Comparison of ENCODE assay signal across 27 mouse cellular contexts in genomic region chr2:163907131-163907530, GRCm38 (mm10). TPM values are rescaled to one million over a fixed set of nuclear protein-coding genes. Genes with fewer than 3 reads are reported as not detected.
DNase-seq lines count a peak whose midpoint lies in the region; ATAC-seq lines count a peak whose summit lies in the region.
"Had no signal": no experiment of that assay in that cellular context is flagged by ENCODE, and none has a peak within 500 bp of the region (broad histone marks: within the 10 kb centered on the region; RNA-seq: fewer than 3 reads in every experiment).

No protein-coding gene starts in this region.

- no peak overlapping the region for H3K4me3 ChIP-seq in midbrain, embryonic 14.5 days (replicated peaks; ENCODE audit: low read depth, low read length)
- H3K4me3 ChIP-seq: embryonic facial prominence, embryonic 13.5 days; embryonic facial prominence, embryonic 15.5 days; erythroblast, embryonic 14.5 days; forebrain, embryonic 10.5 days; forebrain, embryonic 12.5 days; gastrocnemius, adult 2 months had no signal

- H3K27ac ChIP-seq in midbrain, embryonic 14.5 days (replicated peaks; ENCODE audit: low read depth, low read length) = no peak overlapping the region
- H3K27ac ChIP-seq: embryonic facial prominence, embryonic 13.5 days; embryonic facial prominence, embryonic 15.5 days; forebrain, embryonic 10.5 days; forebrain, embryonic 12.5 days; gastrocnemius, adult 2 months had no signal

- no peak overlapping the region for H3K9ac ChIP-seq in midbrain, embryonic 14.5 days (replicated peaks; ENCODE audit: low read length)
- H3K9ac ChIP-seq: embryonic facial prominence, embryonic 13.5 days; embryonic facial prominence, embryonic 15.5 days; forebrain, embryonic 12.5 days had no signal

- no peaks in the 10 kb centered on the region for H3K36me3 ChIP-seq in midbrain, embryonic 14.5 days (ENCODE audit: control insufficient read depth, insufficient read depth, low read length)
- H3K36me3 ChIP-seq: embryonic facial prominence, embryonic 13.5 days; embryonic facial prominence, embryonic 15.5 days; forebrain, embryonic 10.5 days; forebrain, embryonic 12.5 days; G1E had no signal

- peak; percentile 82 for DNase-seq in adrenal gland, adult 2 months
- no peak for DNase-seq in adrenal gland, adult 18-20 months (ENCODE audit: low spot score in 2 of 2)
- DNase-seq in 3T3-L1 (ENCODE audit: low read depth, low spot score) = peak; percentile 25
- DNase-seq in NIH3T3 (ENCODE audit: low read depth) = peak; percentile 6
- DNase-seq in adrenal gland, postnatal 25 days = peak; percentile 37
- DNase-seq in midbrain, embryonic 14.5 days = no peak
- DNase-seq in urinary bladder, postnatal 4 days (ENCODE audit: low spot score in 2 of 2) = no peak
- no peak for DNase-seq in neural tube, embryonic 10.5 days (ENCODE audit: extremely low spot score, low spot score)
- DNase-seq: B cell, adult 2 months; cerebellum, adult 11-12 months; cerebellum, adult 2 months; cerebellum, adult 9-10 months; cerebellum, postnatal 10 days; cerebellum, postnatal 25 days; embryo, embryonic 11 days; gastrocnemius, adult 2 months had no signal

- ATAC-seq in midbrain, embryonic 14.5 days (ENCODE audit: low FRiP score, low TSS enrichment) = no peak
- ATAC-seq: CD4-positive, CD25-positive, alpha-beta regulatory T cell, adult 4 months; forebrain, embryonic 14.5 days; forebrain, embryonic 16.5 days had no signal

- 74% methylated on average over 5 of the region's 5 CpGs for WGBS in midbrain, embryonic 14.5 days

- no peak overlapping the region for H3K4me2 ChIP-seq in midbrain, embryonic 14.5 days (ENCODE audit: low read length)
- H3K4me2 ChIP-seq: embryonic facial prominence, embryonic 13.5 days; embryonic facial prominence, embryonic 15.5 days; forebrain, embryonic 12.5 days had no signal

- H3K9me3 ChIP-seq in midbrain, embryonic 14.5 days (ENCODE audit: control insufficient read depth, low read length) = no peaks in the 10 kb centered on the region
- H3K9me3 ChIP-seq: embryonic facial prominence, embryonic 13.5 days; embryonic facial prominence, embryonic 15.5 days; forebrain, embryonic 10.5 days; forebrain, embryonic 12.5 days; G1E had no signal

- H3K27me3 ChIP-seq in midbrain, embryonic 14.5 days (ENCODE audit: control insufficient read depth, insufficient read depth, low read length) = no peaks in the 10 kb centered on the region

- 0 out of 2 replicates have a peak, but pooled peaks cover 3% of the 10 kb centered on the region for H3K4me1 ChIP-seq in midbrain, embryonic 14.5 days (ENCODE audit: control insufficient read depth, insufficient read depth, low read length)
- H3K4me1 ChIP-seq: forebrain, embryonic 12.5 days had no signal

RNA-seq across cellular contexts. Expression of gene Rims4, which starts 11.4 kb away (rescaled TPM):
- total RNA-seq in adrenal gland, adult 2 months (2021) = 100 to 1,000 TPM in 1 of 2 experiments, 10 to 100 TPM in 1; 89.5 to 154 TPM
- 36.4 and 60.2 TPM in 2 replicates for polyA plus RNA-seq in adrenal gland, adult 2 months (2012; rRNA removed)
- 100 to 1,000 TPM in 1 of 2 experiments, 10 to 100 TPM in 1; 90.5 to 234 TPM for total RNA-seq in adrenal gland, adult 18-20 months (2021)
- total RNA-seq in adrenal gland, postnatal 25 days (2021) = 182 and 190 TPM in 2 replicates
- polyA plus RNA-seq in midbrain, embryonic 14.5 days (2014; fragmentation: Nextera tagmentation; extraction: Ambion mirVana) = 6.2 and 11.8 TPM in 2 replicates
- total RNA-seq: CH12.LX had no signal
- polyA plus RNA-seq: CD4-positive, CD25-positive, alpha-beta regulatory T cell, adult 4 months; erythroblast, embryonic 14.5 days; G1E had no signal

RNA-seq across cellular contexts. Expression of gene Kcnk15, which starts 53.7 kb away (rescaled TPM):
- not detected for total RNA-seq in adrenal gland, adult 2 months (2021)
- 0.19 TPM in 1 of 2 replicates, not detected in the other for polyA plus RNA-seq in adrenal gland, adult 2 months (2012; rRNA removed)
- total RNA-seq in adrenal gland, adult 18-20 months (2021) = not detected
- total RNA-seq in adrenal gland, postnatal 25 days (2021) = not detected in 2 replicates
- not detected in 2 replicates for polyA plus RNA-seq in midbrain, embryonic 14.5 days (2014; fragmentation: Nextera tagmentation; extraction: Ambion mirVana)
- total RNA-seq: CH12.LX; G1E; gastrocnemius, adult 2 months had no signal
- polyA plus RNA-seq: CD4-positive, CD25-positive, alpha-beta regulatory T cell, adult 4 months; embryonic facial prominence, embryonic 11.5 days; embryonic facial prominence, embryonic 13.5 days; embryonic facial prominence, embryonic 15.5 days; erythroblast, embryonic 14.5 days; forebrain, embryonic 10.5 days; forebrain, embryonic 12.5 days; forebrain, embryonic 14.5 days; forebrain, embryonic 16.5 days; G1E had no signal

Comparison
In these comparisons a context has a peak if more than half of its experiments do, and no peak if none do; other contexts are left out.
1. DNase-seq: peak in adrenal gland, adult 2 months (single experiment), 3T3-L1 (single experiment), NIH3T3 (single experiment) and adrenal gland, postnatal 25 days (single experiment); none in adrenal gland, adult 18-20 months (0 of 2), midbrain, embryonic 14.5 days (single experiment), urinary bladder, postnatal 4 days (0 of 2) and neural tube, embryonic 10.5 days (single experiment).